Mouse (Mus musculus): ENCODE results near the gene Siva1. TPM values are rescaled to one million over a fixed set of nuclear protein-coding genes. Genes with fewer than 3 reads are reported as not detected.

The Siva1 gene
- polyA plus RNA-seq, 1 experiment from 2014 or later: 117 TPM

DNA sequence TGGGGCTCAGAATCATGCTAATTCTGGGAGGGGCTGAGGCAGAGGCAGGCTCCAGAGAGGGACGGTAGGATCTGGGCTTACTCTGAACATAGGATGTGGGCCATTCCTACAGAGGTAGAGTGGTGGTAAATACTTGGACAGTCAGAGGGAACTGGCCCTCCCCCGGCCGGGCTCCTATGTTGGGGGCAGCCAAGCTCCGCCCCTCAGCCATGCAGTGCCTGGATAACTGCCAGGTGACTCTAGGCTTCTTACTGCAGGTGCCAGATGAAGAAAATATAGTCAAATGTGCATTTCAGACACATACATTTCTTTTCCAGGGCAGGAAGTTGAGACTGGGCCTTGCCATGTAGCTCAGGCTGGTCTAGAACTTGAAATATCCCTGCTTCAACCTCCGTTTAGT is 32.6 kb downstream of the Siva1 start:
- no peaks in the 10 kb centered on the region for H3K36me3 ChIP-seq (ENCODE audit: control insufficient read depth, insufficient read depth)
- no peak overlapping the region for H3K4me3 ChIP-seq (ENCODE audit: low read length)
- H3K9me3 ChIP-seq (replicated peaks; ENCODE audit: control insufficient read depth, low read length): no peaks in the 10 kb centered on the region
- H3K4me2 ChIP-seq (ENCODE audit: low read depth, low read length): no peak overlapping the region
- H3K27me3 ChIP-seq (ENCODE audit: control insufficient read depth, insufficient read depth, low read length): peaks cover 12% of the 10 kb centered on the region
- no peak overlapping the region for H3K9ac ChIP-seq (ENCODE audit: low read length)
- no peak overlapping the region for H3K27ac ChIP-seq (ENCODE audit: low read length)
- peaks cover 31% of the 10 kb centered on the region for H3K4me1 ChIP-seq (ENCODE audit: control insufficient read depth, insufficient read depth, low read length)
- no peak for ATAC-seq (replicated peaks; ENCODE audit: extremely low read depth, insufficient read depth, low FRiP score)
- 40% methylated on average over 5 of the region's 5 CpGs for WGBS

DNA sequence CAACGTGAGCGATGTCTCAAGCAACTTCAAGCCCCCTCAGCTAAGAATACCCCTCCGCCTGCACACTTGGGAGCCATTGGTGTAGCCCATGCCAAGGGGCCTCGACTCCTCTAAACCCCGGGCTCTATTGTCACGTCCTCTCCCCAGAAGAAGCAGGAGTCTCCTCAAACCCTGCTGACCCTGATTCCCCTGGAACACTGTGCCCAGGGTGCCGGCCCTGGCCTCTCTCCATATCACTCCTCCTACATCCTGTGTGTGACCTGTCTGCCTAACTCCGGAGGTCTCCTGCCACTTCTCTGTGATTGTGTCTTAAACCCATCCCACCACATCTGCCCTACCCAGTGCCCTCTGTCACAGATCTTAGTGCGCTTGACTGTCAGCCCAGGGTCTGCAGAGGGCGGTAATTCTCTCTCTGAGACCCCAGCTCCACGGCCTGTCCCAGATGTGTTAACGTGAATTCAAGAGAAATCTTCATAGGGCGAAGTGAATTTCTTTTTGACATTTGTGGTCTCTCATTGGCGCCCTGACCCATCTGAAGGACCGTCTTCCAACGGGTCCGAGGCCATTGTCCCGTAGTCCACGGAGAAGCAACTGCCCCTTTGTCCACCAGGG is 33.6 kb downstream of the Siva1 start:
- H3K27ac ChIP-seq (ENCODE audit: low read length): peak overlapping the region; percentile 83
- peak overlapping the region; percentile 76 for H3K4me2 ChIP-seq (ENCODE audit: low read depth, low read length)
- H3K4me3 ChIP-seq (ENCODE audit: low read length): peak overlapping the region; percentile 61
- no peak for ATAC-seq (replicated peaks; ENCODE audit: extremely low read depth, insufficient read depth, low FRiP score)
- no peaks in the 10 kb centered on the region for H3K9me3 ChIP-seq (replicated peaks; ENCODE audit: control insufficient read depth, low read length)
- H3K27me3 ChIP-seq (ENCODE audit: control insufficient read depth, insufficient read depth, low read length): peaks cover 12% of the 10 kb centered on the region
- peaks cover 23% of the 10 kb centered on the region for H3K4me1 ChIP-seq (ENCODE audit: control insufficient read depth, insufficient read depth, low read length)
- WGBS: 25% methylated on average over 19 of the region's 19 CpGs
- H3K9ac ChIP-seq (ENCODE audit: low read length): peak overlapping the region; percentile 83
- H3K36me3 ChIP-seq (ENCODE audit: control insufficient read depth, insufficient read depth): no peaks in the 10 kb centered on the region

DNA sequence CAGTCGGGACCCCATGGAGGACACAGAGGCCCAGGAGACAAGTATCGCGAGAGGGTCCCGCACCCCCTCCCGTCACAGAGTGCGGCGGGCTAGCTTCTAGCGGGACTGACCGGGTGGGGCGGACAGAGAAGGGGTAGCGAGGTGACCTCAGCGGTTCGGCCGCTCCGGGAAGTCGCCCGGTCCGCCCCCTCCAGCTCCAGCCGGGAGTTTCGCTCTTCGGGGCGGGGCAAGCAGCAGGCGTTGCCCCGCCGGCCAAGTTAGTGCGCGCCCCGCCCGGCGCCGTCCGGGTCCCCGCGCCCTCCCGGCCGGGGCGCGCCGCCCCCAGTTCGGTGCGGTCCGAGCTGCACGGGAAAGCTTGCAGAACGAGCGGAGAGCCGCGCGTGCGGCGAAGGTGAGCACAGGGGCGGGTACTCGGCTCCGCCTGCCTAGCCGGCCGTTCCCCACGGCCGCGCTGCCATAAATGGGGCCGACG is 34.1 kb downstream of the Siva1 start, which contains the start of gene Zbtb42:
Zbtb42 (plus strand) TSS at position 274 of the 472 bp plus-strand sequence.
- under 1% methylated on average over 52 of the region's 60 CpGs for WGBS
- H3K4me3 ChIP-seq (ENCODE audit: low read length): peak within 1 kb of the TSS; percentile 61
- H3K4me1 ChIP-seq (ENCODE audit: control insufficient read depth, insufficient read depth, low read length): peaks cover 23% of the 10 kb centered on the region
- no peaks in the 10 kb centered on the region for H3K36me3 ChIP-seq (ENCODE audit: control insufficient read depth, insufficient read depth)
- no peaks in the 10 kb centered on the region for H3K9me3 ChIP-seq (replicated peaks; ENCODE audit: control insufficient read depth, low read length)
- H3K27me3 ChIP-seq (ENCODE audit: control insufficient read depth, insufficient read depth, low read length): peaks cover 12% of the 10 kb centered on the region
- peak; percentile 25 for ATAC-seq (replicated peaks; ENCODE audit: extremely low read depth, insufficient read depth, low FRiP score)
- peak within 1 kb of the TSS; percentile 83 for H3K9ac ChIP-seq (ENCODE audit: low read length)
- H3K27ac ChIP-seq (ENCODE audit: low read length): peak within 1 kb of the TSS; percentile 83
- H3K4me2 ChIP-seq (ENCODE audit: low read depth, low read length): peak within 1 kb of the TSS; percentile 76

DNA sequence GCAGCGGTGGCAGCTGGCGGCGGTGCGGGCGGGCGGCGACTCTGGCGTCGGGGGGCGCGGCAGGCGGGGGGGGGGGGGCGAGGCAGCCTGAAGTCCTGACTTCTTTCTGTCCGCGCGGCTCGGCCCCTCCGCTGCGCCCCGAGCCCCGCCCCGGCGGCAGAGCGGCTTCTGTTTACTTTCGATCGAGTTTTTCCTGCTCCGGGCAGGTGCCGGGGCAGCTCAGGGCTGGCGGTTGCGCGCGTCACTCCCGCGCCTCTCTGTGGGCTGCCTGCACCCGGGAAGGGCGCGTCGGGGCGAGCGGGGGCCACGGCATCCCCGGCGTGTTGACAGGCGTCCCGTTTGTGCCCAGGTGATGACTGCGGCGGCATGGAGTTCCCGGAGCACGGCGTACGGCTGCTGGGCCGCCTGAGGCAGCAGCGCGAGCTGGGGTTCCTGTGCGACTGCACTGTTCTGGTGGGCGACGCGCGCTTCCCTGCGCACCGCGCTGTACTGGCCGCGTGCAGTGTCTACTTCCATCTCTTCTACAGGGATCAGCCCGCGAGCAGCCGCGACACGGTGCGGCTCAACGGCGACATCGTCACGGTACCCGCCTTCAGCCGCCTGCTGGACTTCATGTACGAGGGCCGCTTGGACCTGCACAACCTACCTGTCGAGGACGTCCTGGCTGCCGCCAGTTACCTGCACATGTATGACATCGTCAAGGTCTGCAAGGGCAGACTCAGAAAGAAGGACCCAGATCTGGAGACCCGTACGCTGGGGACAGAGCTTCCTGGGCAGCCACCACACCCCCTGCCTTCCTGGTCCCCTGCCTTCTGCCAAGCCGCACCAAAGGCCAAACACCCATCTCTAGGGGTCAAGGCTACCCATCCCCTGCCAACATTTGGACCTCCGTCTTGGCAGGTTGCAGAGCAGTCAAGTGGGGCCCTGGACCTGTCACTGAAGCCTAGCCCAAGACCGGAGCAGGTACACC is 34.8 kb downstream of the Siva1 start:
- H3K9ac ChIP-seq (ENCODE audit: low read length): peak overlapping the region; percentile 83
- 5% methylated on average over 71 of the region's 87 CpGs for WGBS
- H3K4me1 ChIP-seq (ENCODE audit: control insufficient read depth, insufficient read depth, low read length): peaks cover 23% of the 10 kb centered on the region
- H3K36me3 ChIP-seq (ENCODE audit: control insufficient read depth, insufficient read depth): no peaks in the 10 kb centered on the region
- peak overlapping the region; percentile 76 for H3K4me2 ChIP-seq (ENCODE audit: low read depth, low read length)
- peaks cover 12% of the 10 kb centered on the region for H3K27me3 ChIP-seq (ENCODE audit: control insufficient read depth, insufficient read depth, low read length)
- H3K9me3 ChIP-seq (replicated peaks; ENCODE audit: control insufficient read depth, low read length): no peaks in the 10 kb centered on the region
- ATAC-seq (replicated peaks; ENCODE audit: extremely low read depth, insufficient read depth, low FRiP score): peak; percentile 4; the same call in 1 of the 2 replicates
- H3K27ac ChIP-seq (ENCODE audit: low read length): peak overlapping the region; percentile 83
- H3K4me3 ChIP-seq (ENCODE audit: low read length): peak overlapping the region; percentile 61

DNA sequence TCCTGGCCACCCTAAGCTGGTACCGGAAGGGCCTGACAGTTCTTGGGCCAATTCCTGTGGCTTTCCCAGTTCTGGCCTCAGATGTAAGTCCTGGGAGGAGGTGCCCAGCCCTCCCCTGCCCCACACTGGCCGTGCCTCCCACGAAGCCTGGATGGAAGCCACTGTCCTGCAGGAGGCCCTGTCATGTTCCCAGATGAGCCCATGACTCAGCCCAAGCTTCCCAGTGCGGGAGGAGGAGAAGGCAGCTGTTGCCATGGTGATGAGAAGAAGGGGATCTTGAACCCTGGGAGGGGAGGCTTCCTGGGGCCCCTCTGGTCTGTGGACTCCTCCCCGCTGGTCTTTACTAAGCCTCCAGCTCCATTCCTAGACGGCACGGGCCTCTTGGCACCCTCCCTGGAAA is 38.9 kb downstream of the Siva1 start:
- no peak for ATAC-seq (replicated peaks; ENCODE audit: extremely low read depth, insufficient read depth, low FRiP score)
- H3K9ac ChIP-seq (ENCODE audit: low read length): no peak overlapping the region
- H3K4me1 ChIP-seq (ENCODE audit: control insufficient read depth, insufficient read depth, low read length): peaks cover 6% of the 10 kb centered on the region
- no peaks in the 10 kb centered on the region for H3K9me3 ChIP-seq (replicated peaks; ENCODE audit: control insufficient read depth, low read length)
- peaks cover 12% of the 10 kb centered on the region for H3K27me3 ChIP-seq (ENCODE audit: control insufficient read depth, insufficient read depth, low read length)
- no peak overlapping the region for H3K4me2 ChIP-seq (ENCODE audit: low read depth, low read length)
- no peaks in the 10 kb centered on the region for H3K36me3 ChIP-seq (ENCODE audit: control insufficient read depth, insufficient read depth)
- no peak overlapping the region for H3K27ac ChIP-seq (ENCODE audit: low read length)
- no peak overlapping the region for H3K4me3 ChIP-seq (ENCODE audit: low read length)
- 72% methylated on average over 7 of the region's 7 CpGs for WGBS

DNA sequence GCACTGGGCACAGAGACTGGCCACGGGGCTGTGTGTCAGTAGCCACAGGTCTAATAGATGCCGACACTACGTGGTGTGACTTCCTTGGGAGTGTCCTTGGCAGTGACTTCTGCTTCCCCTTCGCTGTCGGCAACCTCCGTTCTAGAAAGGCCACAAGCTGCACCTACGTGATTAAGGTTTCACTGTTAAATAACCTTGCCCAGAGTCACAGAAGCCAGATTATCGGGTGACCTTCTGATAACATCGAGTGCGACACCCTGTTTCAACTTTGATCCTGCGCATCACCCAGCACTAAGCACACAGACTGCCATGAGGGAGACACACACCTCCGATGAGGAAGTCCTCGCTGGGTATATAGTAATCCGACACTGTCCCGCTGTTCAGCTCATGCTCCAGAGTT is 44.0 kb downstream of the Siva1 start:
- peak overlapping the region; percentile 22; the same call in 1 of the 2 replicates for H3K9ac ChIP-seq (ENCODE audit: low read length)
- H3K27me3 ChIP-seq (ENCODE audit: control insufficient read depth, insufficient read depth, low read length): no peaks in the 10 kb centered on the region
- no peaks in the 10 kb centered on the region for H3K36me3 ChIP-seq (ENCODE audit: control insufficient read depth, insufficient read depth)
- ATAC-seq (replicated peaks; ENCODE audit: extremely low read depth, insufficient read depth, low FRiP score): no peak
- 37% methylated on average over 15 of the region's 15 CpGs for WGBS
- peak overlapping the region; percentile 12; the same call in 1 of the 2 replicates for H3K4me2 ChIP-seq (ENCODE audit: low read depth, low read length)
- no peak overlapping the region for H3K27ac ChIP-seq (ENCODE audit: low read length)
- H3K4me3 ChIP-seq (ENCODE audit: low read length): peak overlapping the region; percentile 3; the same call in 1 of the 2 replicates
- peaks cover 11% of the 10 kb centered on the region for H3K4me1 ChIP-seq (ENCODE audit: control insufficient read depth, insufficient read depth, low read length)
- no peaks in the 10 kb centered on the region for H3K9me3 ChIP-seq (replicated peaks; ENCODE audit: control insufficient read depth, low read length)

DNA sequence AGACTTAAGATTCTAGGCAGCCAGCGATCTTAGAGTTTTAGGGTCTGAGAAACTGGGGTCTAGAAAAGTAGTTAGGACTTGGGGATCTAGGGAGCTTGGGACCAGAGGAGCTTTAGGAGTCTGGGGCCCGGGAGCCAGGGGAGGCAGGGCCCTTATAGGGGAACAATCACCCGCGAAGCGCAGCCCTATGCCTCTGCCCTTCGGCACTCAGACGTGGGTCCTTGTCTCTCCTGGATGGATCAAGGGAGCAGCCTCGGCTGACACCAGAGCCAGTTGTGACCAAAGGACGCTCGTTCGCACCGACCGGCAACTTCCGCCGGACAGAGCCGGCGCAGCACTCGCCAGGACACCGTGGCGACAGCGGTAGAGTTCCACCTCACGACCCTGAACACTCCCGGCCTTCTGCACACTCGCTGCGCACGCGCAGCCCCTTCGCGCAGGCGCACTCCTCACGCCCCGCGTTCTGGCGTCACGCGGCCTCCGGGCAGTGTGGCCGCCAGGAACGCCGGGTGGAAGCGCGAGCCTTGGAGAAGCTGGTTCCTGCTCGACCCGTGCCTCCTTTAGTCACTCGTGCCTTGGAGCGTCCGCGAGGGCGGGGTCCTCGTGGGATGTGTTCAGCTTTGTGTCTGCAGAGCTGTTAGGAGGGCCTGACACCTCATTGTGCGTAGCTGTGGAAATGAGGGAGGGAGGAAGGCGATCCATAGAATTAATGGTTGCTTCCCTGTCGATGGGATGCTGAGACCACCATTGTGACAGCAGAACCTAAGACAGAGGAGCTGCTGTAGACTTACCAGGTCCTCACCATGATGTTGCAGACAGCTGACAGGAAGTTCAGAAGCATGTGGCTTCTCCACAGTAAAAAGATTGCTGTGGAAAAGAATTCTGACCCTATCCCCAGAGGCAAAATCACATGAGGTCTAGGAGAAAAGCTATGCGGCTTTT is 49.0 kb downstream of the Siva1 start:
- peak overlapping the region; percentile 85 for H3K4me3 ChIP-seq (ENCODE audit: low read length)
- no peaks in the 10 kb centered on the region for H3K36me3 ChIP-seq (ENCODE audit: control insufficient read depth, insufficient read depth)
- no peaks in the 10 kb centered on the region for H3K9me3 ChIP-seq (replicated peaks; ENCODE audit: control insufficient read depth, low read length)
- peak overlapping the region; percentile 99 for H3K9ac ChIP-seq (ENCODE audit: low read length)
- no peaks in the 10 kb centered on the region for H3K27me3 ChIP-seq (ENCODE audit: control insufficient read depth, insufficient read depth, low read length)
- H3K4me1 ChIP-seq (ENCODE audit: control insufficient read depth, insufficient read depth, low read length): peaks cover 15% of the 10 kb centered on the region
- peak overlapping the region; percentile 81 for H3K4me2 ChIP-seq (ENCODE audit: low read depth, low read length)
- 3% methylated on average over 54 of the region's 54 CpGs for WGBS
- H3K27ac ChIP-seq (ENCODE audit: low read length): peak overlapping the region; percentile 90
- peak; percentile 97 for ATAC-seq (replicated peaks; ENCODE audit: extremely low read depth, insufficient read depth, low FRiP score)

DNA sequence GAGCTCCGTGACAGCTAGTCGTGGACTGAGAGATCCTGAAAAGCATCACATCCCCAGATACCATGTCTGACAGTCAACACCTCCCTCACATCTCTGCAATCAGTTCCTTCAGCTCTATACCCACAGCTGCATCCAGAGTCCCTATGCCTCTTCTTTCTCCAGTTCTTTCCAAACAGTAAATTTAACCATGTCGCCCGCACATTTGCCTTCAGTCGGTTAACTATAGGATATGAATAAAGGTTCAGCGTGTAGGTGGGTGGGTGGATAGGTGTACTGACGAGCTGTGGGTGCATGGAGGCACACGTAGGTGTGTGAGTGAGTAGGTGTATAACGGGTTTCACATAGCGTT is 49.6 kb downstream of the Siva1 start:
- Histone ChIP-seq H3K27ac (ENCODE audit: low read length) (no peak overlapping the region), H3K4me2 (ENCODE audit: low read depth, low read length) (peak overlapping the region; percentile 81), H3K4me1 (ENCODE audit: control insufficient read depth, insufficient read depth, low read length) (peaks cover 13% of the 10 kb centered on the region), H3K9me3 (replicated peaks; ENCODE audit: control insufficient read depth, low read length) (no peaks in the 10 kb centered on the region), H3K36me3 (ENCODE audit: control insufficient read depth, insufficient read depth) (no peaks in the 10 kb centered on the region), H3K27me3 (ENCODE audit: control insufficient read depth, insufficient read depth, low read length) (no peaks in the 10 kb centered on the region), H3K4me3 (ENCODE audit: low read length) (peak overlapping the region; percentile 85), H3K9ac (ENCODE audit: low read length) (peak overlapping the region; percentile 99)
- WGBS: 74% methylated on average over 10 of the region's 10 CpGs
- ATAC-seq (replicated peaks; ENCODE audit: extremely low read depth, insufficient read depth, low FRiP score): no peak
